Mouse (Mus musculus) 3T3-L1 (cell line): ENCODE measurements around the gene Cx3cr1.

Experiments used
- DNase-seq: peaks from one replicate; pipeline ENCODE4 v3.0.0-alpha.2; 2015; ENCODE audit warnings: low read depth, low spot score

Cx3cr1 gene

GRCm38 (mm10) chr9:119941407-119941806 lies 128.3 kb downstream of the Cx3cr1 start:
- no peak for DNase-seq

GRCm38 (mm10) chr9:119939646-119940045 lies 130.0 kb downstream of the Cx3cr1 start:
- DNase-seq: no peak

GRCm38 (mm10) chr9:119938496-119938895 lies 131.2 kb downstream of the Cx3cr1 start:
- no peak for DNase-seq

DNA sequence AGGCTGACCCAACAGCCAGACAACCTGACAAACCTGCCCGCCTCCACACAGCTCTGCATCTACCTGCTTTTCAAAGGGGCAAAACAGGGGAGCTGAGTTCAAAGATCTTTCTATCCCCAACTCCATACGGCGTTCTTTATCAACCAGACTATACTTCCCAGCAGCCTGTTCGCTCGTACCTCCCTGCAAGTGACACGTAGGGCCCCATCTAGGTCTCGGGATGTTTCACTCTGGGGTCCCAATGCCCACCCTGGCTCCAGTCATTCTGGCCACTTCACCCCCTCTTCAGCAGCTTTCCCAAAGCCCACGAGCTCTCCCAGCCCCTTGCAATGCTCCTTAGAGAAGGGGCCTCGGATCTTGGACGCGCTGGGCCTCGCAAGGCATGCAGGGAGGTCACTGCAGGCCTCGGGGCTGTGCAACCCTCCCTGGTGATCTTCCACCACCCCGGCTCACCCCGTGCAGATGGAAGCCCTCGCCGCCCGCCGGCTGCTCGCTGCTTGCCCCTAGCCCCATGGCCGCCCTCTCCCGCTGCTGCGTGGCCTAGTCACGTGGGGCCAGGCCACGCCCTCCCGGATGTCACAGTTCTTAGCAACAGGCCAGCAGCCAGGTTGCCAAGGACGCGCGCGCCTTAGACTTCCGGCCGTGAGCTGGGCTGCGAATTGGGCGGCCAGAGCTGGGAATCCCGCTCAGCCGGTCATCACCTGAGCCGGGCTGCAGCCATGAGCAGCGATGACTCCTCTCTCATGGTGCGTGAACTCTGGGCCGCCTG lies 132.5 kb downstream of the Cx3cr1 start, which contains the start of the genes Gorasp1 and Ttc21a:
Gene Gorasp1, minus strand, starts transcription at position 561 of the 769 bp plus-strand sequence.
Gene Ttc21a, plus strand, starts transcription at position 602 of the 769 bp plus-strand sequence.
- peak; percentile 92 for DNase-seq

DNA sequence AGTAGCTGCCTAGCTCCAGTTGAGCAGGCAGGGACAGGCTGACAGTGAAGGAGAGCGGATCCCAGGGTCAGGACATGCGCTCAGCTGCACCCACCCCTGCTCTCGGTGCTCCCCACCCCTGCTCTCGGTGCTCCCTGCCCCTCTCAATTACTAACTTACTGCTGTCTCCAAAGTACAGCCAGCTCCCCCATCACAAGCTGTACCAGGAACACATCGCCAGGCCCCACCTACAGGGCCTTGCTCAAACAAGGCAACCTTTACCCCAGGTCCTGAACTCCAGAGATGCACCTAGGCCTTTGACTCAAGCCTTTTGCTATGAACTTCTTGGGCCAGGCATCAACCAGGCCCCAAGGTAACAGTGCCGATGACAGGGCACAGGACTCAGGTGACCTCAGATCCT lies 136.0 kb downstream of the Cx3cr1 start:
- no peak for DNase-seq

DNA sequence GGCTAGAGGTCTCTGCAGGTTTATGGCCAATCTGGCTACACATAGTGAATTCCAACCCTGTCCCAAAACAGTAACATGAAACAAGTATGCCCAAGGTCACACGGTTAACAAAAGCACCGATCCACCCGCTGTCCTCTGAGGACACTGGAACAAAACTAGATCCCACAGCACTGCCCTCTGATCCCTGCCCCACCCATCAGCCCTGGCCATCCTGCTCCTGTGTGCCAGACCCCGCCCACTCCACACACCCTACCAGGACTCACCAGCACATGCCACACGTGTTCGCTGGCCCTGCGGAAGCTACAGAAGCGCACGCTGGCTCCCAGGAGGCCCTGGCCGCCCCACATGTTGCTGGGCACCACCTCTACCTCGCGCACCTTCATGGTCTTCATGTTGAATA lies 137.3 kb downstream of the Cx3cr1 start:
- no peak for DNase-seq

DNA sequence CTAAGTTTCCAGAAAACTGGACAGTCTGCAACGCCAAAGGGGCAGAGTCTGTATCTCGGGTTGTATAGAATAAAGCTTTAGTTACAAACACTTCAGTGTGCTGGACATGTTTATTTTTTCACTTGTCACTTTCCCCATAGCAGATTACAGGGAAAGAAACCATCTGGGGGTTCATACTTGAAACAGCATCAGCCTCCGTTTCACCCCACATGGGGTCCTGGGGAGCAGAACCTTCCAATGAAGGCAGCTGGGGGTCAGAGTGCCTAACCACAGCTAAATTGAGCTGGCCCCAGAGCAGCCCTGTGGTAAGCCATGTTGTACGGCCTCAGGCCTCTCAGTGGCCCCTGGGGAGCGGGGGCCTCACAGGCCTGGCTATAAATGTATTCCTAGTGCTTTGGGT lies 143.2 kb downstream of the Cx3cr1 start:
- no peak for DNase-seq

DNA sequence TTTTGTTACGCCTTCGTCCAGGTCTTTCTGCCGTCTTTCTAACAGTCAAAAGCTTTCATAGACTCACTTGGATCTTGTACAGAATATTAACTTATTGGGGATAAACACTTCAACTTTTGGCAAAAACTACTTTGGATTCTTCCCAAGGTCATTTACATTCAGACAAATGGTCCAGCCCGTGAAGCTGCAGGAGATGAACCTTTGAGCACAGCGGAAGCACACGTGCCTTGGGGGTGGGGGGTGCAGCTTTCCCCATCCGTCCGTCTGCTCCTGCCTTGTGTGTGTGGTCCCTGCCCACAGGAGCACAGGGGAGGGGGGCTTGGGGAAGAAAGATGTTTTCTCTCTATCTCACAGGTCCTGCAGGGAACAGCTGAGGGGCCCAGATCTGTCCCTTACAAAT lies 143.9 kb downstream of the Cx3cr1 start:
- DNase-seq: no peak

GRCm38 (mm10) chr9:119925120-119925657 lies 144.5 kb downstream of the Cx3cr1 start:
- no peak for DNase-seq

GRCm38 (mm10) chr9:119923462-119923861 lies 146.2 kb downstream of the Cx3cr1 start:
- DNase-seq: no peak

- no peak for DNase-seq
These were observed 149.8 kb downstream of the Cx3cr1 start for GRCm38 (mm10) chr9:119919858-119920257.

GRCm38 (mm10) chr9:119913087-119913838 lies 156.4 kb downstream of the Cx3cr1 start:
- peak; percentile 38 for DNase-seq

GRCm38 (mm10) chr9:119909931-119910330 lies 159.7 kb downstream of the Cx3cr1 start:
- DNase-seq: no peak

- no peak for DNase-seq
These were observed 161.0 kb downstream of the Cx3cr1 start for GRCm38 (mm10) chr9:119908708-119909107.

GRCm38 (mm10) chr9:119902410-119903151 lies 167.1 kb downstream of the Cx3cr1 start:
- DNase-seq: no peak

- DNase-seq: no peak
These were observed 170.2 kb downstream of the Cx3cr1 start for GRCm38 (mm10) chr9:119899446-119899845.

DNA sequence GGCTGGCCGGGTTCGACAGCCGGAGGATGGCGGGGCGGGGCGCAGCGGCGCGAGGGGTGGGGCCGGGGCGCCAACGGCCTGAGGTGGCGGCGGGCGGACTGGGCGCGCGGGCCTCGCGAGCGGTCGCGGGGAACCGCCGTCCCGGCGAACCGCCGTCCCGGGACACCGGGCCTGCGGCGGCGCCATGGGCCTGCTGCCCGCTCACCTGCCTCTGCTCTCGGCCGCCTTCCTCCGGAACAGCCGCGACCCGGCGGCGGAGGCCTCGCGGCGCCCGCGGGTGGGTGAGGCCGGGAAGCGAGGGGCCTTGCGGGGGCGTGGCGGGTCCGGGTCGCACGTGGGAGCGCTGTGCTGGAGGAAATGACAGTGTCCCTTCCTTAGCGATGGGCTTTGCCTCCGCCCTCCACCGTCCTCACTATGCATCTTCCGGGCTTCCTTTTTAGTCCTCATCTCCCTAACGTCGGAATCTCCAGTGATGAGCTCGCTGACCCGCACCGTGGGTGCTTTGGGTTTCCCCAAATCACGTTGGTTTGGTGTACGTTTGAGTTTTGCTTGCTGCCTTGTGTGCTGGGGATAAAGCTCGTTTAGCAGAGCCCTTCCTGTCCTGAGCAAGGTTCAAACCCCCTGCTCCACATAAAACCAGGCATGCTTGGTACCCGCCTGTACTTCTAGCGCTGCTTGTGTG lies 174.5 kb downstream of the Cx3cr1 start:
- DNase-seq: peak; percentile 39

DNA sequence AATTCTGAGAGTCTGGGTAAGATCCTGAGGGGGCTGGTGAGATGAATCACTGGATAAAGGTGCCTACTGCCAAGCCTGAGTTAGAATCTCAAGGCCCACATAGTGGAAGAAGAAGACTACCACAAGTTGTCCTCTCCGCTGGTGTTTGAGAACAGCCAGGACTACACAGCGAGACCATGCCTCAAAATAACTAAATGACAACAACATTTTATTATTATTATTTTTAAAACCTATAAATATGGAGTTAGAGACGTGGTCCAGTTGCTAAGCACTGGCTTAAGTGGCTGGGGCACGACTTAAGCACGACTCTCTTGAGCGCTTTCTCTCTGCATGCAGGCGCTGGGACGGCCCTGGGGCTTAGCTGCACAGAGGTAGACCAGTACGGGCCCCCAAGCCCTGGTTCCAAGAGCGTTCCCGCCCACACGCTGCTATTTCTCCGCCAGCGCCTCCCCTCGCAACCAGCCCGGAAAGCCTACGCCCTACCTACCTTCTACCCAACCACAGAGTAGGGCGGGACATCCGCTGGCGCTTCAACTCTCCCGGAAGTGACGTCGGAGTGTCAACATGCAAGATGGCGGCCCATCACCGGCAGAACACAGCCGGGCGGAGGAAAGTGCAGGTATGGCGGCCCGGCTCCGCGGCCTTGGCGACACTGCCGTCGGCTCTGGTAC lies 175.2 kb downstream of the Cx3cr1 start, which contains the start of gene Wdr48:
Gene Wdr48, plus strand, starts transcription at position 540 of the 671 bp plus-strand sequence.
- DNase-seq: peak; percentile 99

DNA sequence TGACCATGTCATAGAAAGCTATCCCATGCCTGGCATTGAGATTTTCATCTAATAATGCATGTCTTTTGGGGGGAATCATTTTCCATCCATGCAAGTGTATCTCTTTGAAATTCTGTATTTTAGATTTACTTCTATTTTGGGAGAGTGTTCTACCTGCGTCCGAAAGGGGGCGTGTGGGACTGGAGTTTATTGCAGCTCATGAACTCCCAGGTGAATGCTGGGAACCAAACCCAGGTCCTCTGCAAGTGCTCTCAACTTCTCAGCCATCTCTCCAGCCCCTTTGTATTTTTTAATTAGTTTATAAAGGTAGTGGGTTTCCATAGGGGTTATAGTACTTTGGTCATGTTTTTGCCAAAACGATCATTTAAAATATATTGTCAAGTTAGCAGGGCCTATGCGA lies 175.8 kb downstream of the Cx3cr1 start:
- DNase-seq: no peak

GRCm38 (mm10) chr9:119890692-119891091 lies 179.0 kb downstream of the Cx3cr1 start:
- DNase-seq: peak; percentile 60

GRCm38 (mm10) chr9:119889446-119889845 lies 180.2 kb downstream of the Cx3cr1 start:
- DNase-seq: no peak
